Mouse (Mus musculus): ENCODE results near the gene Ttc30a1. TPM values are rescaled to one million over a fixed set of nuclear protein-coding genes. Genes with fewer than 3 reads are reported as not detected.
A peak's percentile ranks its signal among the peaks of the same experiment; 100 is the strongest.

Ttc30a1 gene
- polyA plus RNA-seq, 1 experiment from 2014 or later, result 8.9 TPM

DNA sequence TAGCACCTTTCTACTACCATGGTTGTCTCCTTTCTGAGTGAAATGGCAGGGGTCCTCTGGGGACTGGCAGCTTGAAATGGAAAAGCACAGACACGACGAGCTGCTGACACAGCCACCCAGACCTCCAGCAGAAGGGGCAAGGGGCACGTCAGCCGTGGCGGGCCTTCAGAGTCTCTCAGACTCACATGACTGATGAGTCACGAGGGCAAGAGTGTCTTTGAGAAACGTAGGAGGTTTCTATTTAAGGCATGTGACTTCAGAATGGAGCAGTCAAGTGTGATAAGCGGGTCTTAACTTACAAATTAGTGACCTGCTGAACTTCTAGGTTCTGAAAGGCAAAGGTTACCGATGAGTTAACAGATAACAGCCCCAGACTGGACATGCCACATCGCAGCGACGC lies 16.0 kb upstream of the Ttc30a1 start:
- no peaks in the 10 kb centered on the region for H3K36me3 ChIP-seq (replicated peaks)
- H3K4me2 ChIP-seq, result no peak overlapping the region
- no peak overlapping the region for H3K27ac ChIP-seq
- H3K9me3 ChIP-seq, result no peaks in the 10 kb centered on the region
- no peaks in the 10 kb centered on the region for H3K4me1 ChIP-seq
- no peak for ATAC-seq (ENCODE audit: low FRiP score)
- no peaks in the 10 kb centered on the region for H3K27me3 ChIP-seq
- H3K4me3 ChIP-seq (replicated peaks), result no peak overlapping the region
- no peak overlapping the region for H3K9ac ChIP-seq
- WGBS, result 75% methylated on average over 12 of the region's 12 CpGs

DNA sequence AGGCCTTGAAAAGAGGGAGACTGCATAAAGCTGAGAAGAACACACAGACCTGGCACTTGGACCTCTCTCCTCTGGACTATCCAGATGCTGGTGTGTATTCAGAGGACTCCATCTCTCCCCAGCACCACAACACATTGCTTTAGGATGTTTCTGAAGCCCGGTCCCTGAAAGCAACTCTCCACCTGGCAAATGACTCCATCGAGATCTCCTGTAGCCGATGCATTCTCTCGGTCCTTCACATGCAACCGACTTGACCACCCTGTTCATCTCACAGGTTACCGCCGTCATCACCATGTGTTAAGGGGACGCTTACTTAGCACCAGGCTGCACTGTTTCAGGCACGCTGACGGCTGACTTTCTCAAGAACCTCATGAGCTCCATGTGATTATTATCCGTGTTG lies 13.1 kb upstream of the Ttc30a1 start:
- Histone ChIP-seq H3K9ac (no peak overlapping the region), H3K9me3 (no peaks in the 10 kb centered on the region), H3K4me3 (replicated peaks) (no peak overlapping the region), H3K27me3 (no peaks in the 10 kb centered on the region), H3K4me1 (no peaks in the 10 kb centered on the region), H3K36me3 (replicated peaks) (no peaks in the 10 kb centered on the region), H3K27ac (no peak overlapping the region), H3K4me2 (no peak overlapping the region)
- 96% methylated on average over 11 of the region's 11 CpGs for WGBS
- no peak for ATAC-seq (ENCODE audit: low FRiP score)

DNA sequence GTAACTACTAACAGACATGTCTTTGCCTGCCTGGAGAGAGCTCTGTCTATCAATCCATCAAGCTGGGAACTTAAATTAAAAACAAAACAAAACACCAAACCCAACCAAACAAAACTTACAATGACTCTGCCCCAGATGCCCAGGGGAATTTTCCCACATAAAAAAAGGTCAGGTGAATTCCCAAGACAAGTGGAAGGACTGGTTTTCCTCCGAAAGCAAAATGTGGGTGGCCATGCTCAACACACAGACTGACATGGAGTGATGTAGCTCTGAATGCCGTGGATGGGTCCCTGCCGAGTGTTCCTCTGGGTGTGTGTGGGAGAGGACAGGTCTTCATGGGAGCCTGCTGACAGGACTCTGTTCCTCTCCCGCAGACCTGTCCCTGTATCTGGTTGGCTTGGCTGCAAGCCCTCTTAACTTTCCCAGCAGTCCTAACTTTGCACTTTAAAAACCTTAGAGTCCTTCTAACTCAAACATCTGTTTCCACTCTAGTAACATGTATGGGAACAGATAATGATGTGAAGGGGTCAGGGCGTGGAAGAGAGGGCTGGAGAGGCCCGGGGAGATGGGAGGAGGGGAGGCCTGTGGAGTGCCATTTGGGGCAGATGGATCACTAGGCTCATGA lies 9.9 kb upstream of the Ttc30a1 start:
- H3K4me1 ChIP-seq, result peaks cover 12% of the 10 kb centered on the region; the same call in 1 of the 2 replicates
- H3K36me3 ChIP-seq (replicated peaks), result no peaks in the 10 kb centered on the region
- H3K4me2 ChIP-seq, result no peak overlapping the region
- 79% methylated on average over 6 of the region's 6 CpGs for WGBS
- no peaks in the 10 kb centered on the region for H3K27me3 ChIP-seq
- H3K27ac ChIP-seq, result no peak overlapping the region
- H3K4me3 ChIP-seq (replicated peaks), result no peak overlapping the region
- no peak for ATAC-seq (ENCODE audit: low FRiP score)
- H3K9ac ChIP-seq, result no peak overlapping the region
- no peaks in the 10 kb centered on the region for H3K9me3 ChIP-seq

DNA sequence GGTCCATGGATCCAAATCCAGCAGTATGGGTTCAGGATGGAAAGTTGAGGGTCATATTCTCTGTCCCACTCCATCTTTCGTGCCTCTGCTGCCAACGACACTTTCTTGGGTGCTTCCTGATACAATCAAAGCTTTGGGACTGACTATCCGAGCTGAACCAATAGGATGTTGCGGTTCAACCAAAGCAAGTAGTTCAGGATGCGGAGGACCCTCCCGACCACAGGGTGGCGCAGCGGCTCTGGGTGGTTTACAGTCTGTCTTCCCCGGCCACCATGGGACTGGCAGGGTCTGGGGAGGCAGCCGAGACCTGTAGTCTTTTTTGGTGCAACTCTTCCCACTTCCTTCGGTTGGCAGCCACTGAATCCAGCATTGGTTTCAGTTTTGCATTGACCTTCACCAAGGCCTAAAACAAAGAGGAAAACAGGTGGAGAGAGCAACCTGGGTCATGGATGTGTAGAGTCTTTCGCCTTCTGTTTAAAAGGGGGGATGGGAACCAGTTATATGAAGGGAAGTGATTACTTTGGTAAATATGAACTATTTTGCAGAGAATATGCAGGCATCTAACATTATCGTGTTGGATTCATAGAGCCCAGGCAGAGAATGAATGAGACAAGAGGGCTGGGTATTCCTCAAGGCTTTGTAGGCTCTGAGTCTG lies 9.2 kb upstream of the Ttc30a1 start:
- Histone ChIP-seq H3K4me3 (replicated peaks) (no peak overlapping the region), H3K27ac (no peak overlapping the region), H3K36me3 (replicated peaks) (no peaks in the 10 kb centered on the region), H3K4me2 (no peak overlapping the region), H3K4me1 (peaks cover 12% of the 10 kb centered on the region; the same call in 1 of the 2 replicates), H3K27me3 (no peaks in the 10 kb centered on the region), H3K9me3 (no peaks in the 10 kb centered on the region), H3K9ac (no peak overlapping the region)
- no peak for ATAC-seq (ENCODE audit: low FRiP score)
- WGBS, result 53% methylated on average over 13 of the region's 13 CpGs

DNA sequence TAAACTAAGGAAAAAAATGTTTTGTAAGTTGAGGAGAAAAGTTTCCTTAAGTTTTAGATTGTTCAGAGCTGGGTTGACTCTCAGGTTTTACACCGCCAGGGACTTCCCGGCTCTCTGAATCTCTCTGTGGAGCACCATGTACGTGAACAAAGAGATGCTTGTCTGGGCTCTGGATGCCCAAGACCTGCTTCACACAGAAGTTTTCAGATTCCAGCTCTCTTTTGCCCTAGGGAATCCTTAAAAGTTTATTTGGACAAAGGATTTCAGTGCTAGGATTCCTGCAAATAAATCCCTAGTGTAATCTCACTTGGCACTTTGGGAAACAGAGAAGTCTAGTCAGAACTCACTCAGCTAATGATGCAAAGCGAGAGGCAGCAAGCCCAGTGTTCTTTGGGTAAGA lies 7.9 kb upstream of the Ttc30a1 start:
- WGBS, result 57% methylated on average over 4 of the region's 4 CpGs
- Histone ChIP-seq H3K27ac (no peak overlapping the region), H3K4me2 (no peak overlapping the region), H3K27me3 (no peaks in the 10 kb centered on the region), H3K4me3 (replicated peaks) (no peak overlapping the region), H3K9me3 (no peaks in the 10 kb centered on the region), H3K36me3 (replicated peaks) (no peaks in the 10 kb centered on the region), H3K4me1 (peaks cover 16% of the 10 kb centered on the region; the same call in 1 of the 2 replicates), H3K9ac (no peak overlapping the region)
- no peak for ATAC-seq (ENCODE audit: low FRiP score)

DNA sequence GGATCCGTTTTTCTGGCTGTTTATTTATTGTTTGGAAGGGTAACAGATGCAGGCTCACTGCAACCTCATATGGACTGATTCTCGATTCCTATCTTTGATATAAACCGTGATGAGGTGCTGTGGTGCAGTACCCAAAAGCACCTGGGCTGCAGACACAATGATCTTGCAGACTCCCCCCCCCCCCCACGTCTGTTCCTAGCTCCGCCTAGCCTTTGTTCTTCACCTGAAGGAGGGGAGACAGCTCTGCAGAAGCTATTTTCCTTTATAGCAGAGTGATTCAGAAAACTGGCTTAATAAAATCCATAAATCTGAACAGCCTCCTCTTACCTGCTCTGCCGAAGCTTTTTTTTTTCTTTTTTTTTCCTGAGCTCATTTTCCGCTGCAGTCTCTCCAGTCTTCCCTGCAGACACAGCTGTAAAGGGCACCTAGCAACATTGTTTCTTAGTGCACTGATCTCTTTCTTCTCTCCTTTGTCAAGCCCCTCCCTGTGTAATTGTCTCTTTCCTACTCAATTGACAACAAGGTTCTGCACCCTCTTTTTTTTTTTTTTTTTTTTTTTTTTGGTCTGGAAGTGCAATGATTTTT lies 7.1 kb upstream of the Ttc30a1 start:
- H3K9me3 ChIP-seq, result no peaks in the 10 kb centered on the region
- H3K36me3 ChIP-seq (replicated peaks), result no peaks in the 10 kb centered on the region
- no peak for ATAC-seq (ENCODE audit: low FRiP score)
- H3K4me1 ChIP-seq, result peaks cover 16% of the 10 kb centered on the region; the same call in 1 of the 2 replicates
- no peak overlapping the region for H3K9ac ChIP-seq
- 43% methylated on average over 7 of the region's 7 CpGs for WGBS
- peak overlapping the region; percentile 56 for H3K27ac ChIP-seq
- no peak overlapping the region for H3K4me2 ChIP-seq
- H3K4me3 ChIP-seq (replicated peaks), result no peak overlapping the region
- no peaks in the 10 kb centered on the region for H3K27me3 ChIP-seq

DNA sequence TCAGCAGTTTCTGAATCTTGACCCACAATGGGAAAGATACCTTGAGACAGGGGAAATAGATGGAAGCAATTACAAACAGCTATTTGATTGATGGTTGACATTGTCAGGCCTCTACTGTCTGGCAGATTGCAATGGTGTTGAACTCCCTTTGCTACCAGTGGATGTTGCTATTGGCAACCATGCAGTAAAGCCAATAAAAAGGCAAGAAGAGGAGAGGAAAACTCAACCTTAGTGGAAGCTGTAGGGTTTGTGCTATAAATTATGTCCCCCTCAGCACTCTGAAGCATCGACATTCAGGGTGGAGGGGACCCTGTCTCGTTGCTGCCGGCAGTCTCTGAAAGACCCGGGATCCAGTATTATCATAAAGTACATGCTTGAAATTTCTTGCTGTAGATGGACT lies 6.6 kb upstream of the Ttc30a1 start:
- H3K27ac ChIP-seq, result peak overlapping the region; percentile 56
- H3K27me3 ChIP-seq, result no peaks in the 10 kb centered on the region
- 61% methylated on average over 4 of the region's 4 CpGs for WGBS

DNA sequence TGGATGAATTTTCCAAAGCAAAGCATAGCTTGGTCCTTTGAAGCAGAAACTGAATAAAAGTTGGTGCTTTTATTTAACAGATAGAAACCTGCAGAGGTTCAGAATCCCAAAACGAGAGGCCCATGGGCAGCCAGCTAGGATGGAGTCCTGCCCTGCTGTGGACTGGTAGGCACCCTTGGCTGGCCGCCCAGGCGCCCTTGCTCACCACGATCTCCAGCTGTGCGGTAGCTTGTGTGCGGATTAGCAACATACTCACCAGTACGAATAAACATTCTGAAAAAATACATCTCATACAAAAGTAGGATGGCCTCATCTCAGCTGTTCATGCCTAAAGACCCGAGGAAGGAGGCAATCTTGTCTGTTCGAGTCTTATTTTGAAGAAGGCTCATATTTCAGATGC lies 6.0 kb upstream of the Ttc30a1 start:
- no peak for ATAC-seq (ENCODE audit: low FRiP score)
- 78% methylated on average over 9 of the region's 9 CpGs for WGBS
- Histone ChIP-seq H3K27me3 (no peaks in the 10 kb centered on the region), H3K27ac (peak overlapping the region; percentile 56; the same call in 1 of the 2 replicates), H3K36me3 (replicated peaks) (no peaks in the 10 kb centered on the region), H3K9me3 (no peaks in the 10 kb centered on the region), H3K9ac (no peak overlapping the region), H3K4me1 (peaks cover 16% of the 10 kb centered on the region; the same call in 1 of the 2 replicates), H3K4me3 (replicated peaks) (no peak overlapping the region), H3K4me2 (no peak overlapping the region)

More for the DNA sequence above, 6.6 kb upstream of the Ttc30a1 start:
- no peak overlapping the region for H3K9ac ChIP-seq
- peaks cover 16% of the 10 kb centered on the region; the same call in 1 of the 2 replicates for H3K4me1 ChIP-seq
- no peaks in the 10 kb centered on the region for H3K36me3 ChIP-seq (replicated peaks)
- H3K9me3 ChIP-seq, result no peaks in the 10 kb centered on the region
- no peak overlapping the region for H3K4me2 ChIP-seq
- 0 out of 2 replicates have a peak, but pooled peaks have one; percentile 40 for ATAC-seq (ENCODE audit: low FRiP score)
- H3K4me3 ChIP-seq (replicated peaks), result no peak overlapping the region

DNA sequence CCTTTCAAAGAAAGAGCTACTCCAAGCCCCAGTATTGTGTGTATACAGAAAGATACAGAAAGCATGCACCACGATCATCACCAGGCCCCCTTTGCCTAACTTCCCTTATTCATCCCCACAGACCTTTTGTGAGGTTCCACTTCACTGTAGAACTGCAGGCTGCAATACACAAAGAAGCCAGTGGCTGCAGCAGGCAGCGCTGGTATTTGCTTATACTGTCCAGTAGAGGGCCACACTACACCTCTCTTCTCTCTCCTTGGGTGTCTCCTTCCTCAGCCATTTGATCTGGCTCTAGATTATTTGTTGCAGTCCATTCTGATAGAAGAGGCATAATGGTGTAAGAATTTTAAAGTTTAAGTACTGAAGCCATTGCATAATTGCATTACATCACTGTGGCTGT lies 3.4 kb upstream of the Ttc30a1 start:
- H3K4me2 ChIP-seq, result no peak overlapping the region
- 4% methylated on average over 2 of the region's 2 CpGs for WGBS
- no peaks in the 10 kb centered on the region for H3K9me3 ChIP-seq
- peak; percentile 79 for ATAC-seq (ENCODE audit: low FRiP score)
- no peak overlapping the region for H3K4me3 ChIP-seq (replicated peaks)
- peaks cover 16% of the 10 kb centered on the region; the same call in 1 of the 2 replicates for H3K4me1 ChIP-seq
- no peaks in the 10 kb centered on the region for H3K27me3 ChIP-seq
- no peak overlapping the region for H3K9ac ChIP-seq
- no peak overlapping the region for H3K27ac ChIP-seq
- no peaks in the 10 kb centered on the region for H3K36me3 ChIP-seq (replicated peaks)

DNA sequence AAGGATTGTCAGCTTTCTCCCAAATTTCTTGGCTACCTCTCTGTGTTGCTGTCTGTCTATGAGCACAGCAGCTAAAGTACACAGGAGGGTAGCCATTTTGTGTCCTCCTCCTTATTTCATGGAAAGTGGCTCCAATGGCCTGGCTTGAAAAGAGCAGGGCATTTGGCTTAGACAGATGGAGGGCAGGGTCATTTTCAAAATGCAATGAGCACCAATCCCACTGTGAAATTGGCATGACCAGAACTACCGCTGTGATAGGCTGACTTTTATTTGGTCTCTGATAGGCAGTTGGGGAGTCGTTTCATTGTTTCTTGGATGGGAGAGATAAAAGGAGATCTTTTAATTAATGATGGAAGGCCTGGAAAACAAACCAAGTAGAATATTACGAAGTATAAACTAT lies 2.1 kb upstream of the Ttc30a1 start:
- no peaks in the 10 kb centered on the region for H3K9me3 ChIP-seq
- H3K27ac ChIP-seq, result no peak overlapping the region
- peaks cover 14% of the 10 kb centered on the region; the same call in 1 of the 2 replicates for H3K4me1 ChIP-seq
- H3K36me3 ChIP-seq (replicated peaks), result no peaks in the 10 kb centered on the region
- no peak overlapping the region for H3K4me2 ChIP-seq
- WGBS, result 90% methylated on average over 3 of the region's 3 CpGs
- ATAC-seq (ENCODE audit: low FRiP score), result no peak
- H3K9ac ChIP-seq, result no peak overlapping the region
- no peaks in the 10 kb centered on the region for H3K27me3 ChIP-seq
- no peak overlapping the region for H3K4me3 ChIP-seq (replicated peaks)

DNA sequence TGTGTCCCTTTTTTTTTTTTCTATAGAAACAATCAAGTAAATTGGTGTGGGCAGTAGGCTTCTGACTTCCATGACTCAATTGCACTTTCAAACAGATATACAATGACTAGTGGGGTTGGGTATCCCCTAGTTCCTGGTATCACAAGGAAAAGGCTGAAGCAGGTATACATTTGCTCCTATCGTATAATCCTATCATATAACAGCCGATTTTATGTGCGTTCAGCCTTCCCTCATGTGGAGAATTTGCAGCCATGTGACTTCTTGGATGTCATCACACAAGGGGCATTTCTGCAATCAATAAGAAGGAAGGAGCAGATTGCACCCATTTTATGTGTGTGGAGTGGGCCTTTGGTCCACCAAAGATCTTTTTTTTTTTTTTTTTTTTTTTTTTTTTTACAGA lies 1.3 kb upstream of the Ttc30a1 start:
- no peak for ATAC-seq (ENCODE audit: low FRiP score)
- H3K36me3 ChIP-seq (replicated peaks), result no peaks in the 10 kb centered on the region
- 97% methylated on average over 3 of the region's 3 CpGs for WGBS

DNA sequence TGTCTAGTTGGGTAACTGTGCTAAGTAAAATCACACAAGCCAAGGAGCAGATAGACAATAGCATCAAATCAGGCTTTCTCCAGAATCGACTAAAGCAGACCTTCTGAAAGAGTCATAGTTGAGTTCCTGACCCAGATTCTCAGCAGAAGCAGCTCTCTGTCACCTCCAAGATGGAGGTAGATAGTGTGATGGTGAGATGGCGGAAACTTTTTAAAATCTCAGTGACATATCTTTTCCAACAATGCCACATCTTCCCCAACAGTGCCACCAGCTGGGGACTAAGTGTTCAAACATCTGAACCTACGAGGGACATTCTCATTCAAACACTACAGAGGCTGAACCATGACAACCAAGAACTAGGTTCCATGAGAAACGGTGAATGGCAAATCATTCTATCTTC lies 859 bp upstream of the Ttc30a1 start:
- H3K4me2 ChIP-seq, result no peak overlapping the region
- H3K27me3 ChIP-seq, result no peaks in the 10 kb centered on the region
- no peak overlapping the region for H3K4me3 ChIP-seq (replicated peaks)
- ATAC-seq (ENCODE audit: low FRiP score), result no peak
- no peaks in the 10 kb centered on the region for H3K9me3 ChIP-seq
- 96% methylated on average over 4 of the region's 4 CpGs for WGBS
- H3K4me1 ChIP-seq, result 0 out of 2 replicates have a peak, but pooled peaks cover 5% of the 10 kb centered on the region
- no peak overlapping the region for H3K9ac ChIP-seq
- H3K27ac ChIP-seq, result no peak overlapping the region
- no peaks in the 10 kb centered on the region for H3K36me3 ChIP-seq (replicated peaks)

More for the DNA sequence above, 1.3 kb upstream of the Ttc30a1 start:
- H3K9ac ChIP-seq, result no peak overlapping the region
- no peaks in the 10 kb centered on the region for H3K27me3 ChIP-seq
- H3K27ac ChIP-seq, result no peak overlapping the region
- H3K4me1 ChIP-seq, result peaks cover 7% of the 10 kb centered on the region; the same call in 1 of the 2 replicates
- no peaks in the 10 kb centered on the region for H3K9me3 ChIP-seq
- H3K4me3 ChIP-seq (replicated peaks), result no peak overlapping the region
- H3K4me2 ChIP-seq, result no peak overlapping the region
